Mouse (Mus musculus) hindbrain, postnatal 0 days (tissue): ENCODE measurements around the gene Hoxa4. TPM values are rescaled to one million over a fixed set of nuclear protein-coding genes. Genes with fewer than 3 reads are reported as not detected.

Source experiments
- ATAC-seq: fragments of 200-750 bp; cut with Nextera tagmentation; 2 replicates; pipeline ENCODE4 v1.8.0; 2017; ENCODE audit warnings: mild to moderate bottlenecking, moderate TSS enrichment, moderate library complexity
- DNase-seq: peaks from one replicate; pipeline ENCODE4 v3.0.0-alpha.2; 2015; ENCODE audit warnings: low spot score
- H3K27ac ChIP-seq: fragments of 300-500 bp; sonication (generic); 2 replicates; pipeline ENCODE4 v1.5.1; 2014; ENCODE audit warnings: mild to moderate bottlenecking
- H3K27me3 ChIP-seq: fragments of 300-500 bp; sonication (generic); 2 replicates; pipeline ENCODE4 v1.6.1; 2014; ENCODE audit warnings: low read length, mixed read lengths; ENCODE audit not compliant: insufficient read depth
- H3K36me3 ChIP-seq: fragments of 300-500 bp; sonication (generic); 2 replicates; pipeline ENCODE4 v1.6.1; 2014; ENCODE audit warnings: low read length, mixed read lengths; ENCODE audit not compliant: insufficient read depth
- H3K4me1 ChIP-seq: fragments of 300-500 bp; sonication (generic); 2 replicates; pipeline ENCODE4 v1.6.1; 2014; ENCODE audit warnings: antibody characterized with exemption, low read length, mixed read lengths; ENCODE audit not compliant: insufficient read depth
- H3K4me2 ChIP-seq: fragments of 300-500 bp; sonication (generic); 2 replicates; pipeline ENCODE4 v1.6.1; 2014; ENCODE audit warnings: low read depth, mild to moderate bottlenecking, low read length, moderate library complexity, mixed read lengths
- H3K4me3 ChIP-seq: fragments of 300-500 bp; sonication (generic); 2 replicates; pipeline ENCODE4 v1.5.1; 2014; ENCODE audit warnings: low read length
- H3K9ac ChIP-seq: fragments of 300-500 bp; sonication (generic); replicated peaks from 2 replicates; pipeline ENCODE4 v1.6.1; 2014; ENCODE audit warnings: mild to moderate bottlenecking, low read length, moderate library complexity, mixed read lengths
- H3K9me3 ChIP-seq: fragments of 300-500 bp; sonication (generic); 2 replicates; pipeline ENCODE4 v1.6.1; 2016; ENCODE audit warnings: low read length, mixed read lengths
- CTCF ChIP-seq: IDR thresholded peaks from 2 replicates; pipeline ENCODE4 v1.5.1; 2016; ENCODE audit warnings: antibody characterized with exemption, control low read depth, low read depth
- WGBS: fragments of 180-500 bp; shearing (Covaris S2); extraction: QIAGEN DNeasy Blood & Tissue Kit; methylation state at CpG from one replicate; pipeline ENCODE4 v1.1.7; 2014; 5-methylcytosine and 5-hydroxymethylcytosine counted together
- polyA plus RNA-seq: library from polyadenylated mRNA; unstranded; fragments of >200 nt; fragmentation: Nextera tagmentation; extraction: Ambion mirVana; gene quantifications from 2 replicates; pipeline ENCODE4 v1.2.1, GENCODE M21; 2015
- total RNA-seq: library from RNA; depleted of rRNA; stranded (reverse); fragments of >200 nt; gene quantifications from 2 replicates; pipeline ENCODE4 v1.2.3, GENCODE M21; 2014

Hoxa4 gene
- total and polyA plus RNA-seq, 2 experiments from 2014 or later, result 4.8 to 12.0 TPM

DNA sequence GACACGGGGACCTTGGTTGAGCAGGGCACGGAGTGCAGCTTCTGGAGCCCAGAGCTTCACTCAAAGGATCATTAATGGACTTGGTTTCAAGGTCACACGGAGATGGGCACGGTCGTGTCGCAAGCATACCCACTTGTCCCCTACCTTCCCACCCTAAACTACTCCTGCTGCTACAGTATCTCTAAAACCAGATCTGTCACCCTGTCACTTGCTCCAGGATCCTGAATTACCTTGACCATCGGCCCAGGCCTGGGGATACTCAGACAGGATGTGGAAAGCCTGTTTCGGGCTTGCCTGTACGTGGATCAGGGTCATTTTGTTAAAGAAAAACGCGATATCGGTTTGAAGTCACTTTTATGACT is 18.1 kb upstream of the Hoxa4 start:
- Histone ChIP-seq H3K4me3 (peak overlapping the region; percentile 2; the same call in 1 of the 2 replicates), H3K4me2 (no peak overlapping the region), H3K27ac (no peak overlapping the region), H3K27me3 (peaks cover 86% of the 10 kb centered on the region), H3K4me1 (no peaks in the 10 kb centered on the region), H3K36me3 (no peaks in the 10 kb centered on the region), H3K9me3 (no peaks in the 10 kb centered on the region), H3K9ac (no peak overlapping the region)
- TF ChIP-seq CTCF, result no peak
- no peak for ATAC-seq
- DNase-seq, result no peak
- 12% methylated on average over 12 of the region's 12 CpGs for WGBS

GRCm38 (mm10) chr6:52208868-52209684 is 17.5 kb upstream of the Hoxa4 start:
- Histone ChIP-seq H3K9ac (no peak overlapping the region), H3K27ac (no peak overlapping the region), H3K27me3 (peaks cover 86% of the 10 kb centered on the region), H3K4me1 (no peaks in the 10 kb centered on the region), H3K9me3 (no peaks in the 10 kb centered on the region), H3K4me3 (peak overlapping the region; percentile 18), H3K36me3 (no peaks in the 10 kb centered on the region), H3K4me2 (peak overlapping the region; percentile 40)
- 9% methylated on average over 18 of the region's 18 CpGs for WGBS
- TF ChIP-seq CTCF, result no peak
- ATAC-seq (no peak), DNase-seq (no peak)

DNA sequence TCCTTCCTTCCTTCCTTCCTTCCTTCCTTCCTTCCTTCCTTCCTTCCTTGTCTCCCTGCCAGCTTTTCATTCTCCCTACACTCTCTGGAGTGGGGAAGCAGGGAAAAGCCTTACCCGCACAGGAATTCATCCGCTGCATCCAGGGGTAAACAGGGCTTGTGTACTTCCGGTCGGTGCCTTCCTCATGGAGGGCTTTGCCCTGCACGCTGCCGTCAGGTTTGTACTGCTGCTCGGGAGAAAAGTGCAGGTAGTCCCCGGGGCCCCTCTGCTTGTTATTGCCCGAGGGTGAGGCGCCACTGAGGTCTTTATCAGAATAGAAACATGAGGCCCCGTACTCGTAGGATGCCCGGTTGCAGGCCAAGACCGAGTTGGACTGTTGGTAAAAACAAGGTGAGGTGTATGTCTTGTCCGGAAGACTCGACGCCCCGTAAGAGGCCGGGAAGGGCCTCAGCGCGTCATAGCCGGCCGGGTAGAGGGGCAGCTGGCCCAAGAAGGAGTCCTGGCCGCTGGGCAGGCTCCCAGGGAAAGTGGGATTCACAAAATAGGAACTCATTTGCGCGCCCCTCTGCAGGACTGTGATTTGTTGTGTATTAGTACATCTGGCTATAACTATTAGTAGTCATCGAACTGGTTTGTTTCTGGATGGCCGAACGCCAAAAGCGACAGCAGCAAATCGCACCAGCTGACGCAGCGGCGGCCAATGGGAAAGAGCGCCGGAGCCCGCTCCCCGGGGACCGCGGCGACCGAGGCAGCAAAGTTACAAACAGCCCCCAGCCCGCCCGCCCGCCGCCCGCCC is 16.7 kb upstream of the Hoxa4 start, which contains the start of gene Hoxa6:
Hoxa6 (minus strand) TSS at position 651 of the 796 bp plus-strand sequence.
- H3K27ac ChIP-seq, result no peak within 1 kb of the TSS
- H3K9ac ChIP-seq, result no peak within 1 kb of the TSS
- peak; percentile 59 for DNase-seq
- H3K36me3 ChIP-seq, result no peaks in the 10 kb centered on the region
- no peak for ATAC-seq
- H3K4me1 ChIP-seq, result no peaks in the 10 kb centered on the region
- no peaks in the 10 kb centered on the region for H3K9me3 ChIP-seq
- H3K27me3 ChIP-seq, result peaks cover 85% of the 10 kb centered on the region
- WGBS, result 2% methylated on average over 47 of the region's 47 CpGs
- no peak for TF ChIP-seq CTCF
- H3K4me3 ChIP-seq, result peak within 1 kb of the TSS; percentile 18
- H3K4me2 ChIP-seq, result peak within 1 kb of the TSS; percentile 40

DNA sequence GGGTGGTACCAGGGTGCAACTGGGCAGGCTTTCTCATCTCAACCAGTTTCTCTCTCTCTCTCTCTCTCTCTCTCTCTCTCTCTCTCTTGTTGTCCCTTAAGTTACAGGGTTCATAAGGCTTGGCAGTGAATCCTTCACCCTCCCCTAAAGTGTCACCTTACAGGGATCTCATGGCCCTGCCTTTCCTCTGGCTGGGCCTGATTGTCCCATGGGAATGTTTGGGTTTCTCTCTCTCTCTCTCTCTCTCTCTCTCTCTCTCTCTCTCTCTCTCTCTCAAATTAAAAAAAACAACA is 16.1 kb upstream of the Hoxa4 start:
- Histone ChIP-seq H3K36me3 (no peaks in the 10 kb centered on the region), H3K27ac (no peak overlapping the region), H3K9me3 (no peaks in the 10 kb centered on the region), H3K4me1 (no peaks in the 10 kb centered on the region), H3K27me3 (peaks cover 86% of the 10 kb centered on the region), H3K9ac (no peak overlapping the region), H3K4me3 (no peak overlapping the region), H3K4me2 (no peak overlapping the region)
- no peak for ATAC-seq
- DNase-seq, result no peak
- no peak for TF ChIP-seq CTCF

- no peaks in the 10 kb centered on the region for H3K9me3 ChIP-seq
- no peak for TF ChIP-seq CTCF
- H3K4me2 ChIP-seq, result 0 out of 2 replicates have a peak overlapping the region, but pooled peaks have one; percentile 19
- WGBS, result 7% methylated on average over 4 of the region's 4 CpGs
- peaks cover 86% of the 10 kb centered on the region for H3K27me3 ChIP-seq
- no peak for ATAC-seq
- DNase-seq, result no peak
- H3K36me3 ChIP-seq, result no peaks in the 10 kb centered on the region
- no peak overlapping the region for H3K9ac ChIP-seq
- no peak overlapping the region for H3K4me3 ChIP-seq
- H3K27ac ChIP-seq, result no peak overlapping the region
- H3K4me1 ChIP-seq, result no peaks in the 10 kb centered on the region
These were observed 15.5 kb upstream of the Hoxa4 start for GRCm38 (mm10) chr6:52206882-52207683.
